Mouse (Mus musculus) liver, adult 2 months (tissue): ENCODE data around the gene Cacna2d3.

ENCODE experiments used
- CTCF ChIP-seq: fragments of 200-500 bp; IDR thresholded peaks from 2 replicates; pipeline ENCODE4 v1.5.1; 2011; ENCODE audit warnings: low read depth, low read length, control low read depth
- POLR2A ChIP-seq: fragments of 200-500 bp; IDR thresholded peaks from 2 replicates; pipeline ENCODE4 v1.6.1; 2011; ENCODE audit warnings: low read length, control low read depth; ENCODE audit not compliant: insufficient read depth; ENCODE audit errors: extremely low read depth

GRCm38 (mm10) chr14:29730256-29730655, 8.6 kb upstream of the Cacna2d3 start:
- no peak for TF ChIP-seq POLR2A
- TF ChIP-seq CTCF, result no peak
